Mouse (Mus musculus) retina, embryonic 14.5 days (tissue): ENCODE results near the gene Gm853.

Experiments
- DNase-seq: peaks from one replicate; pipeline ENCODE4 v3.0.0-alpha.2; 2015; ENCODE audit warnings: low spot score

The Gm853 gene

GRCm38 (mm10) chr4:130173911-130174311 is 48.3 kb downstream of the Gm853 start:
- no peak for DNase-seq

GRCm38 (mm10) chr4:130173060-130173822 is 49.0 kb downstream of the Gm853 start:
- no peak for DNase-seq

DNA sequence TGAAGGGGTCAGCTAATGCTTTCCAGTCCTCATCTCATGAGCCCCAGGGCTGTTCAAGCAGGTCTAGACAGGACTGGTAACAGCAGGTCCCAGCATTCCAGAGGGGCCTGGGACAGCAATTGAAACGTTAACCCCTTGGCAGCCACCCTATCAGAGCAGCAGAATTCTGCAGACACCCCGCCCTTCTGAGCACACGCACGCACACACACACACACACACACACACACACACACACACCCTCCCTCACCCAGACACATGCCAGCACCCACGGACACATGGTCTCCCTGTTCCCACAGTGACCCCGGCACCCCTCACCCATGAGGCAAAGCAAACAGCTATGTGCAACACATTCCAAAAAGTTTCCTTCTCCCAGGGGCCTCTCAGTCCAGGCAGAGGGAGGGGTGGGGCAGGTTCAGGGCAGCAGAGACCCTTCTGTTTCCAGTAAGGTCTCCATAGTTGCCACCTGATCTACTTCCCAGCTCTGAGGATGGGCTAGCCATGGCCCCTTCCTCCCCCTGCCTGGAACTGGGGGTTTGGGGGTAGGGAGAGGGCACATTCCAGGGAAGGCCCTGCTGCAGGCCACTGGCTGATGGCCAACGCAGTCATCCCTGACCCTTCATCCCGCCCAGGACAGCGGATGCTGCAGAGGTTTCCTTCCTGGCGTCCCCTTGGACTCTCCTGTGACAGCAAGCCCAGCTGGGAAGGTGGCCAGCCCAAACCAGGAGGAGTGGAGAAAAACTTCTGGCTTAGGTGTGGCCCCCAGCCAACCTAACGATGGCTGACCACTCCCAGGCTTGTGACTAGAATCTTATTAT is 50.0 kb downstream of the Gm853 start:
- no peak for DNase-seq

GRCm38 (mm10) chr4:130170362-130170761 is 51.8 kb downstream of the Gm853 start:
- DNase-seq: no peak

DNA sequence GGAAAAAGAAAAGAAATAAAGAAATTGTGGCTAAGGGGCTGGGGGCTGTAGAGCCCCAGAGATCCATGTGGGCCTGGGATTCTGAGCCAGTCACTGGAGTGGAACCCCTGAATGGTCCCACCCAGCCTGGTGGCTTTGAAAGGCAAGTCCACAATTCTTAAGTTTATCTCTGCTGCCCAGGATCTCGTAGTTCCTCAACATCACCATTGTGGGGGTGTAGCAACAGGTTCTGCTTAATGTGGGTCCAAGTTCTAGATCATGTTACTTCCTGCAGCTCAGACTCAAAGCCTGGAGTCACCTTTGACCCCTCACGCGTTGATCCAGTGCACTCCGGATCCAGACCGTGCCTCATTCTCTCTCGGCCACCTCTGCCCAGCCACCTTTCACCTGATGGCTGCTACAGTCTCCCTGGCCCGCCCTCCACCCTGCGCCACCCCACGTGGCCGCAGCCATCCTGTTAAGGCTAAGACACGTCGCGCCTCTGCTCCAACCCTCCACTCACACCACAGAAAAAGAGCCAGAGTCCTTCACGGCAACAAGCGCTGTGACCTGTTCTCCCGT is 52.7 kb downstream of the Gm853 start:
- DNase-seq: no peak

GRCm38 (mm10) chr4:130168280-130169183 is 53.7 kb downstream of the Gm853 start:
- no peak for DNase-seq

DNA sequence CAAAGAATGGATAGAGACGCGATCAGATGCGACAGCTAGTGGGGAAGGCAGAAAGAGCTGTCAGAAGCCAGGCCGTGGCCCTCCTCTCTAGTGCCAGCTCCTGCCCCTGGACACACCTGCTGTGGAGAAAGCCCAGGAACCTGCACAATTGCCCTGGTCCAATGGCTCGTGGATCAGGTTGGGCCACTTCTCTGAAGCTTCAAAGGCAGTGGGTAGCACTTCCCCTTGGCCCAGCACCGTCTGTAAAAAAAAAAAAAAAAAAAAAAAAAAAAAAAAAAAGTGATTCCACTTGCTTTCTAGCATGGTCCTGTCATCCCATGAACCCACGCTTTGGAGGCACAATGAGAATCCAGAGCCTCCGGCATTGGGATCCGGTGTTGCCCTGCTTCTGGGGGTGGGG is 54.4 kb downstream of the Gm853 start:
- no peak for DNase-seq

GRCm38 (mm10) chr4:130167321-130167720 is 54.9 kb downstream of the Gm853 start:
- DNase-seq: no peak

DNA sequence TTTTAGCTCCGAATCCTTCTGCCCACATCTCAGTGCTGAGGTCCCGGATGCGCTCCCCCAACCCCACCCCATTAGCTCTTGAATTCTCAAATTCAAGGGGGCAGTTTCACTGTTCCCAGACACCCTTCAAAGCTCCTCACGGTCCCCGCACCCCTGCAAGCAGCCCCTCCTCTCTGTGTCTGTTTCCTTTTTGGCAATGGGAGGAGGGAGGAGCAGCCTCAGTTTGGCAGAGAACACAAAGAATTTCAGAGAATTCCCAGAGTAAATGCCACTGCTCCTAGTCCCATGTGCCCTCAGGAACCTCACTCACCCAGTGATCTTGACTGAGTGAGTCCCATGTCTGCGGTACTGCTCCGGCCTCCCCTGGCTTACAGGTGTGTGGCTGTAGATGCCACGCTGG is 55.6 kb downstream of the Gm853 start:
- no peak for DNase-seq

- no peak for DNase-seq
These were observed 56.1 kb downstream of the Gm853 start for GRCm38 (mm10) chr4:130166061-130166460.

DNA sequence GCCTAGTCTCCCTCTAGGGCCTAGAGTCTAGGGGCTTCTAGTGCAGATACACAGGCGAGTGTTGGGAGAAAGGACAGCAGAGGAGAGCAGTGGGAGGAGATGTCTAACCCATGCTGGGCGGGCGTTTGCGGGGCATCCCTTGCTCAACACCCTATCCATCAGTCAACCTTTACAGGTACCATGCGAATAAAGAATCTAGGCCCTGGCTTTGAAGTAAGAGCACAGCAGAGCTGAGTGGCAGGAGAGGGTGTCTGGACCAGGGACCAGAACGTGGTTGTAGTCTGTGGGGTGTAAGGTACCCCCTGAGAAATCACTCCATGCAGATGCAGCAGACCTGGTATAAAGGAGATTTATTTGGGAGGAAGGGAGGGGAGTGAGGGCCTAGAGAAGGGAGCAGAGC is 58.1 kb downstream of the Gm853 start:
- no peak for DNase-seq

- no peak for DNase-seq
These were observed 58.8 kb downstream of the Gm853 start for GRCm38 (mm10) chr4:130163391-130163861.

GRCm38 (mm10) chr4:130161349-130161748 is 60.9 kb downstream of the Gm853 start:
- no peak for DNase-seq
